Mouse (Mus musculus) kidney, adult 11 months (tissue): ENCODE results near the gene Lamc1.
"Not testable (repeated sequence)": the region's sequence is repeated elsewhere in the genome, so short reads cannot be mapped to it uniquely, and the experiment has no call there.

ENCODE experiments used
- DNase-seq: peaks from one replicate; pipeline ENCODE4 v3.0.0; 2022

Gene Lamc1

GRCm38 (mm10) chr1:153331206-153331605 lies 1.4 kb downstream of the Lamc1 start:
- DNase-seq: no peak

GRCm38 (mm10) chr1:153329306-153329705 lies 3.3 kb downstream of the Lamc1 start:
- DNase-seq: no peak

GRCm38 (mm10) chr1:153327063-153327462 lies 5.5 kb downstream of the Lamc1 start:
- DNase-seq: no peak

- no peak for DNase-seq
Measured at GRCm38 (mm10) chr1:153326226-153326625, 6.4 kb downstream of the Lamc1 start.

GRCm38 (mm10) chr1:153321404-153321803 lies 11.2 kb downstream of the Lamc1 start:
- DNase-seq: no peak

GRCm38 (mm10) chr1:153320554-153321147 lies 11.9 kb downstream of the Lamc1 start:
- DNase-seq: no peak

GRCm38 (mm10) chr1:153320121-153320520 lies 12.5 kb downstream of the Lamc1 start:
- no peak for DNase-seq

GRCm38 (mm10) chr1:153318741-153319140 lies 13.8 kb downstream of the Lamc1 start:
- DNase-seq: no peak

- DNase-seq: no peak
Measured at GRCm38 (mm10) chr1:153318287-153318686, 14.3 kb downstream of the Lamc1 start.

GRCm38 (mm10) chr1:153317486-153318260 lies 14.9 kb downstream of the Lamc1 start:
- DNase-seq: no peak

GRCm38 (mm10) chr1:153316956-153317355 lies 15.6 kb downstream of the Lamc1 start:
- no peak for DNase-seq

GRCm38 (mm10) chr1:153316286-153316685 lies 16.3 kb downstream of the Lamc1 start:
- no peak for DNase-seq

- DNase-seq: no peak
Measured at GRCm38 (mm10) chr1:153315121-153315520, 17.5 kb downstream of the Lamc1 start.

- no peak for DNase-seq
Measured at GRCm38 (mm10) chr1:153312992-153313391, 19.6 kb downstream of the Lamc1 start.

GRCm38 (mm10) chr1:153310190-153310589 lies 22.4 kb downstream of the Lamc1 start:
- DNase-seq: no peak

- no peak for DNase-seq
Measured at GRCm38 (mm10) chr1:153309310-153309709, 23.3 kb downstream of the Lamc1 start.

- no peak for DNase-seq
Measured at GRCm38 (mm10) chr1:153308915-153309296, 23.7 kb downstream of the Lamc1 start.

GRCm38 (mm10) chr1:153308179-153308914 lies 24.2 kb downstream of the Lamc1 start:
- peak; percentile 19 for DNase-seq

GRCm38 (mm10) chr1:153307509-153308178 lies 24.9 kb downstream of the Lamc1 start:
- DNase-seq: no peak

- not testable (repeated sequence) for DNase-seq
Measured at GRCm38 (mm10) chr1:153305728-153306127, 26.9 kb downstream of the Lamc1 start.

GRCm38 (mm10) chr1:153305249-153305648 lies 27.3 kb downstream of the Lamc1 start:
- not testable (repeated sequence) for DNase-seq

GRCm38 (mm10) chr1:153299436-153299835 lies 33.1 kb downstream of the Lamc1 start:
- DNase-seq: not testable (repeated sequence)

- DNase-seq: not testable (repeated sequence)
Measured at GRCm38 (mm10) chr1:153297774-153298363, 34.7 kb downstream of the Lamc1 start.
